Mouse (Mus musculus) C2C12 (cell line): Measurements from ENCODE around the gene Glipr2. TPM values are rescaled to one million over a fixed set of nuclear protein-coding genes. Genes with fewer than 3 reads are reported as not detected.

Experiments
- H3K27me3 ChIP-seq: one replicate; pipeline ENCODE4 v1.6.1; 2011; ENCODE audit not compliant: control insufficient read depth, insufficient read depth, insufficient read length
- H3K36me3 ChIP-seq: one replicate; pipeline ENCODE4 v1.6.1; 2011; ENCODE audit not compliant: control insufficient read depth, insufficient read depth
- H3K4me3 ChIP-seq: one replicate; pipeline ENCODE4 v1.5.1; 2011; ENCODE audit warnings: mild to moderate bottlenecking, control low read depth; ENCODE audit not compliant: poor library complexity, insufficient read depth, severe bottlenecking
- H3K79me2 ChIP-seq: one replicate; pipeline ENCODE4 v1.6.1; 2011; ENCODE audit not compliant: control insufficient read depth, insufficient read depth
- H3K79me3 ChIP-seq: one replicate; pipeline ENCODE4 v1.6.1; 2011; ENCODE audit warnings: low read depth, control low read depth
- H3ac ChIP-seq: one replicate; pipeline ENCODE3; 2011; ENCODE audit warnings: low read depth; ENCODE audit not compliant: control insufficient read depth, insufficient read length
- CEBPB ChIP-seq: IDR thresholded peaks from one replicate; pipeline ENCODE4 v1.6.1; 2011; ENCODE audit warnings: low read depth, mild to moderate bottlenecking, control low read depth, moderate library complexity
- CTCF ChIP-seq: IDR thresholded peaks from one replicate; pipeline ENCODE4 v1.5.1; 2011; ENCODE audit not compliant: control insufficient read depth, insufficient read depth, insufficient read length
- FOSL1 ChIP-seq: IDR thresholded peaks from one replicate; pipeline ENCODE4 v1.8.0; 2011; ENCODE audit warnings: mild to moderate bottlenecking, low read length; ENCODE audit not compliant: poor library complexity, insufficient read depth, severe bottlenecking
- MAX ChIP-seq: IDR thresholded peaks from one replicate; pipeline ENCODE4 v1.6.1; 2011; ENCODE audit warnings: mild to moderate bottlenecking, control low read depth
- MYOD1 ChIP-seq: IDR thresholded peaks from one replicate; pipeline ENCODE4 v1.6.1; 2011; ENCODE audit warnings: low read depth; ENCODE audit not compliant: control insufficient read depth, insufficient read length
- MYOG ChIP-seq: IDR thresholded peaks from one replicate; pipeline ENCODE4 v1.6.1; 2011; ENCODE audit not compliant: control insufficient read depth, insufficient read length; ENCODE audit errors: extremely low read depth
- USF1 ChIP-seq: IDR thresholded peaks from one replicate; pipeline ENCODE4 v1.6.1; 2011; ENCODE audit warnings: low read depth, mild to moderate bottlenecking, control low read depth, moderate library complexity
- polyA plus RNA-seq: library from polyadenylated mRNA; unstranded; fragments of >200 nt; fragmentation: generic; extraction: Trizol; gene quantifications from one replicate; pipeline ENCODE4 v1.2.1, GENCODE M21; 2012; ENCODE audit warnings: missing spikeins

The Glipr2 gene
- polyA plus RNA-seq, 1 experiment = 101 TPM

DNA sequence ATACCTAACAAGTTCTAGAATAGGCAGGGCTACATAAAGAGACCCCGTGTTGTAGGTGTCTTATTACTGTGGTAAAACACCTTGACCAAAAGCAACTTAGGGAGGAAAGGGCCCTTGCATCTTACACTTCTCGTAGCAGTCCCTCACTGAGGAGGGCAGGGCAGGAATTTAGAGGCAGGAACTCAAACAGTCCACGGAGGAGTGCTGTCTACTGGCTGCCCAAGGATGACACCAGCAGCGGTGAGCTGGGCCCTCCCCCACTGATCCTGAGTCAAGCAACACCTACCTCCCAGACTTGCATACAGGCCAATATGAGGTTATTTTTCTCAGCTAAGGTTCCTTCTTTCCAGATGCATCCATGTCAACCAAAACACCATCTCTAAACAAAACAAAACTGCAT is 23.0 kb downstream of the Glipr2 start:
- no peaks in the 10 kb centered on the region for H3K79me3 ChIP-seq
- no peak overlapping the region for H3ac ChIP-seq
- no peaks in the 10 kb centered on the region for H3K27me3 ChIP-seq
- H3K36me3 ChIP-seq = peaks cover 28% of the 10 kb centered on the region
- H3K79me2 ChIP-seq = no peaks in the 10 kb centered on the region
- TF ChIP-seq CTCF (no peak), MYOD1 (no peak), MYOG (no peak), USF1 (no peak), MAX (no peak), FOSL1 (no peak), CEBPB (no peak)
- no peak overlapping the region for H3K4me3 ChIP-seq

DNA sequence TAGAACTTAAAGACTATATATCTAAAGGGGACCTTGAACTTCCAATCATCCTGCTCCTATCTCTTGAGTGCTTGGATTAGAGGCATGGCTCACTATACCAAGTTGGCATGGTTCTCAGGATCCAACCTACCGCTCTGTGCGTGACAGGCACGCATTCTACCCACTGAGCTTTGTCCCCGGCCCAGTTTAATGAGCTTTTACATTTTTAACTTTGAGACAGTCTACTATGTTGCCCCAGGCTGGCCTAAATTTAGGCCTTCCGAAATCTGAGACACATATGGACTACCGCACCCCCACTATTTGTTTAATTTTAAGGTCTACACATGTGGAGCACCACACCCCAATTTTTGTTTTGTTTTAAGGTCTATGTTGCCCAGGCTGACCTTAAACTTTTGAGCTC is 23.6 kb downstream of the Glipr2 start:
- TF ChIP-seq USF1 (no peak), FOSL1 (no peak), MAX (no peak), MYOG (no peak), CTCF (no peak), CEBPB (no peak), MYOD1 (no peak)
- no peaks in the 10 kb centered on the region for H3K79me3 ChIP-seq
- H3K27me3 ChIP-seq = no peaks in the 10 kb centered on the region
- peaks cover 28% of the 10 kb centered on the region for H3K36me3 ChIP-seq
- no peak overlapping the region for H3K4me3 ChIP-seq
- H3K79me2 ChIP-seq = no peaks in the 10 kb centered on the region
- H3ac ChIP-seq = no peak overlapping the region

DNA sequence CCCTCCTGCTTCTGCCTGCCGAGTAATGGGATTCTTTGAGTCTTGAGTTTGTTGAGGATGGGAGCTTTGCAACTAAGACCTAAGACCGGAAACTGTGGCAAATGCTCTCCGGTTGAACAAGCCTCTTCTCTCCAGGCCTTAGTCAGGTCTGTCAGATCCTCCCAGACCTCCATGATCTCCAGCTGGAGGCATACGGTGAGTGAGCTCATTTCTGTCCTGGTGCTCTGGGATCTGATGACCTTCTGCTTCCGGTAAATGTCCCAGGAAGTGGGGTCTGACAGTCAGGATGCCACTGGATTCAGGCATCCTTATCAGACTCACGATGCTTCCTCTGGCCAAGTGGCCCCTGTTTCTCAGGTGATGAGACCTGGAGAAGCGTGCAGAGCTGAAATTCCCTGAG is 24.1 kb downstream of the Glipr2 start:
- no peak for TF ChIP-seq USF1
- TF ChIP-seq FOSL1 = no peak
- no peak for TF ChIP-seq MYOG
- TF ChIP-seq MAX = no peak
- TF ChIP-seq CEBPB = no peak
- no peak for TF ChIP-seq MYOD1
- no peak for TF ChIP-seq CTCF
- Histone ChIP-seq H3K36me3 (peaks cover 28% of the 10 kb centered on the region), H3K79me3 (no peaks in the 10 kb centered on the region), H3K4me3 (no peak overlapping the region), H3K79me2 (no peaks in the 10 kb centered on the region), H3ac (no peak overlapping the region), H3K27me3 (no peaks in the 10 kb centered on the region)

DNA sequence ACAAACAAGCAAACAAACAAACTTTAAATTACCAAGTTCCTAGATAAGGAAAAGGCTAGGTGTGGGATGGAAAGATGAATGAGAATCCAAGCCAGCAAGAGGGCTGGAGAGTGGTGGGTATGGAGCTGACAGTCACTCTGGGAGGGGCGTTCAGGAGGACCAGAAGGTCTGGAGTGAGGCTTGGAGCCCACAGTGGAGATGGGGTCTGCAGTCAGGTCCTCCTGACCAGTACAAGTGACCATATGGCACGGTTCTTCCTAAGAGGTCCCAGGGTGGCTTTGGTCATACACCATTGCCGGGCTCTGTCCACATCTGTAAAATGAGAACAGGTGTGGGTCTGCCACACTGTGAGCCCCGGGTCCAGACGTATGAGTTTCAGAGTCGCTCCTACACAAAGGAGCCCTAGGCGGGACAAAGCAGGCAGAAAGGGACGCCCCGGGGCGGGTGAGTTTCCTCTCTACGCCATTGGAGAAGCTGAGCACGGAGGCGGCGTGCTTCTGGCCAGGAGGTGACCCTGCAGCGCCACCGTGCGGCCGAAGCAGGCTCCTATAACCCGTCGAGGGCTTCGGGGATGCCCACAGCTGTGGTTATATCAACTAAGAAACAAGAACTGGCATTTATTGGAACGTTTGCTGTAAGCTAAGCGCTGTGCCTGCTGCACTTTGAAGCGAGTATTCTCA is 25.0 kb downstream of the Glipr2 start:
- Histone ChIP-seq H3ac (peak overlapping the region; percentile 53), H3K27me3 (no peaks in the 10 kb centered on the region), H3K36me3 (peaks cover 28% of the 10 kb centered on the region), H3K79me2 (no peaks in the 10 kb centered on the region), H3K79me3 (no peaks in the 10 kb centered on the region), H3K4me3 (no peak overlapping the region)
- no peak for TF ChIP-seq USF1
- peak; percentile 93 for TF ChIP-seq CTCF
- no peak for TF ChIP-seq CEBPB
- peak; percentile 59 for TF ChIP-seq MAX

DNA sequence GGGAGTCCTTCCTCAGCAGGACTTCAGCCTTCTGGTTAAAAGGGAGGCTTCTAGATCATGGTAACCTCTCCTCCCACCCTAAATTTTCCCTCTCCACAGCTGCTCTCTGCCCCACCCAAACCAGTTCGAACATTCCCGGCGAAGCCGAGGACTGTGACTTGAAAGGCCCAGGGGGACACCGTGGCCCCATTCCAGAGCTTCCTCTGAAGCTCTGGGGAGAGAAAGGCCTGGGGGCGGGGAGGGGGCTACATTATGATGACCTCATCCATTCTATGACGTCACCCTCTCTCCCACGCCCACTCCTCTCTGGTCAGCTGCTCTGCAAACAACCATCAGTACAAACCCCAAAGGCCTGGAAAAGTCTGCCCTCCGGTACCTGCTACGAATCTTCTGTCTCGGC is 26.0 kb downstream of the Glipr2 start, which contains the start of gene Ccin:
Gene Ccin, plus strand, starts transcription at position 303 of the 400 bp plus-strand sequence.
- peaks cover 20% of the 10 kb centered on the region for H3K36me3 ChIP-seq
- TF ChIP-seq FOSL1 (no peak), MYOG (no peak), USF1 (no peak), CTCF (no peak), CEBPB (no peak), MYOD1 (no peak), MAX (no peak)
- H3ac ChIP-seq = no peak within 1 kb of the TSS
- H3K79me3 ChIP-seq = no peaks in the 10 kb centered on the region
- H3K27me3 ChIP-seq = no peaks in the 10 kb centered on the region
- no peak within 1 kb of the TSS for H3K4me3 ChIP-seq
- H3K79me2 ChIP-seq = no peaks in the 10 kb centered on the region

DNA sequence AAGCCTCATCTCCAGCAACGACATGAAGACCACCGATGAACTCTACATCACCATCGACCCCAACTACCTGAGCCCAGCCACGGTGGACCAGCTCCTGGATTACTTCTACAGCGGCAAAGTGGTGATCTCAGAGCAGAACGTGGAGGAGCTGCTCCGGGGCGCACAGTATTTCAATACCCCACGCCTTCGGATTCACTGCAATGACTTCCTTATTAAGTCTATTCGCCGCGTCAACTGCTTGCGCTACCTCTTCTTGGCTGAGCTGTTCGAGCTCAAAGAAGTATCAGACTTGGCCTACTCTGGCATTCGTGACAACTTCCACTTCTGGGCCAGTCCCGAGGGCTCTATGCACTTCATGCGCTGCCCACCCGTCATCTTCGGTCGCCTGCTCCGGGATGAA is 26.6 kb downstream of the Glipr2 start:
- TF ChIP-seq CTCF (no peak), USF1 (no peak), MYOD1 (no peak)
- Histone ChIP-seq H3K27me3 (no peaks in the 10 kb centered on the region), H3K79me2 (no peaks in the 10 kb centered on the region), H3K36me3 (peaks cover 15% of the 10 kb centered on the region), H3K79me3 (no peaks in the 10 kb centered on the region), H3K4me3 (no peak overlapping the region), H3ac (no peak overlapping the region)
